Mouse (Mus musculus) megakaryocyte progenitor cell, adult 5-6 weeks (primary cell): ENCODE data around the gene Plod3. TPM values are rescaled to one million over a fixed set of nuclear protein-coding genes. Genes with fewer than 3 reads are reported as not detected.

Experiments used
- ATAC-seq: replicated peaks from 2 replicates; pipeline ENCODE4 v1.8.0; 2016; ENCODE audit warnings: mild to moderate bottlenecking, moderate TSS enrichment, inconsistent platforms; ENCODE audit not compliant: poor library complexity
- total RNA-seq, 2 experiments: library from RNA; stranded (forward) in 1 of 2; stranded (reverse) in 1 of 2; fragments of 157-497, 149-512 nt in 1 of 2; fragments of 200-1000 nt in 1 of 2; gene quantifications; 2 replicates each; pipeline versions ENCODE4 v1.2.3 to v1.2.4; 2015 to 2017

The Plod3 gene
- total RNA-seq, 2 experiments from 2014 or later: 70.5 to 176 TPM

GRCm38 (mm10) chr5:136962966-136963540, 23.8 kb upstream of the Plod3 start:
- ATAC-seq: no peak

DNA sequence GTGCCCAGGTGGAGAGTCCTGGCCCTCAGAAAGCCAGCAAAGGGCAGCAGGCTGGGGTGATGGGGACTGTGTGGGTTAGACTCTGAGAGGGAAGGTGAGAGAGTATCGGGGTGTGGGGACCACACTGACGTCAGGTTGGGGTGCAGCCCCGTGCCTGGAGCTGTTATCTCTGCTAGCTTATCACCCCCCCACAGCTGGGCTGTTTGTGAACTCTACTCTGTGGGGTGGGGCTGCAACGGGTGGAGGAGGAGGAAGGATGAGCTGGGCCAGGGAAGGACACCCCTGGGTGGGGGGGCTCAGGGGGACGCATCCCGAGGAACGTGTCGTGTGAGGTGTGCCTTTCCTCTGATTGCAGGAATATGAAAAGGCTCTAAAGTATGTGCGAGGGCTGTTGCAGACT, 21.6 kb upstream of the Plod3 start:
- peak; percentile 24; the same call in 1 of the 2 replicates for ATAC-seq

DNA sequence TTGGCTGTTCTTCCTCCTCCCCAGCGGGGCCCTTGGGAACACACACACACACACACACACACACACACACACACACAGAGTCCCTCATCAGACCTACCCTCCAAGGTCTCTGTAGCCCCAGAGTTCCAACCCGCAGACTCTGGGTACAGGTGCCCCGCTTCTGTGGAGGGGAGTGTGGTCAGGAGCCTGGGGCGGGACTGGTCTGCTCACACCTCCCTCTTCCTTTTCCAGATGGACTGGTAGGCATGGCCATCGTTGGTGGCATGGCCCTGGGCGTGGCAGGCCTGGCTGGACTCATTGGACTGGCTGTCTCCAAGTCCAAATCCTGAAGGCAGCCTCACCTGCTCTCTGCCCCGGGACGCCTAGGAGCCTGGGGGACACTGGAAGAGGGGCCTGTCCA, 21.1 kb upstream of the Plod3 start:
- ATAC-seq: no peak

GRCm38 (mm10) chr5:136966331-136966730, 20.5 kb upstream of the Plod3 start, which contains the start of gene Cldn15:
Gene Cldn15 (plus strand): TSS chr5:136966616.
- ATAC-seq: no peak

DNA sequence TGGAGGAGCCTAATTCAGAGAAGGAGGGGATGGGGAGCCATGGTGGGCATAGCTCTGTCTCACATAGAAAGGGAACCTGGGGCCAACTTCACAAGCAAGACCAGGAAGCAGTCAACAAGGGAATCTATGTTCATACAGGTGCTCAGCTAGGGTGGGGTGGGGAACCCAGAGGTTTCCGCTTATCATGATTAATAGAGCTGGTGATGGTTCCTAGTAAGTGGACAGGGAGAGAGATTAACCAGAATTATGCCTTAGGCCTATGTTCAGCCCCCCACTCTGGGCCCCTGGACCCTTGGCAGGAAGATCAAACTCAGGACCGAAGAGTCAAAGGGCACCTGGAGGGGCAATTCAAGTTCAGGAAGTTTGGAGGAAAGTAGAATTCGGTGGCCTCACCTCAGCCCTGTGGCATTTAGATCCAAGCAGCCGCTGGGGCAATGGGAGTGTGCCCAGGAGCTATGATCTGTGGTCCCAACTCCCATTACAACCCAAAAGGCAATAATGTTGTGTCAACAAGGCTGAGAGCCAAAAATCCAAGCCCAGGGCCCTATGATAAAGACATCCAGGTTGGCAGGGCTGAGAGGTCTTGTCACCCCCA, 19.9 kb upstream of the Plod3 start:
- no peak for ATAC-seq

GRCm38 (mm10) chr5:136967592-136967991, 19.2 kb upstream of the Plod3 start:
- no peak for ATAC-seq

GRCm38 (mm10) chr5:136970703-136971102, 16.1 kb upstream of the Plod3 start:
- ATAC-seq: peak; percentile 85

GRCm38 (mm10) chr5:136973670-136974069, 13.1 kb upstream of the Plod3 start:
- ATAC-seq: peak; percentile 49

GRCm38 (mm10) chr5:136977769-136978168, 9.1 kb upstream of the Plod3 start:
- peak; percentile 70 for ATAC-seq

DNA sequence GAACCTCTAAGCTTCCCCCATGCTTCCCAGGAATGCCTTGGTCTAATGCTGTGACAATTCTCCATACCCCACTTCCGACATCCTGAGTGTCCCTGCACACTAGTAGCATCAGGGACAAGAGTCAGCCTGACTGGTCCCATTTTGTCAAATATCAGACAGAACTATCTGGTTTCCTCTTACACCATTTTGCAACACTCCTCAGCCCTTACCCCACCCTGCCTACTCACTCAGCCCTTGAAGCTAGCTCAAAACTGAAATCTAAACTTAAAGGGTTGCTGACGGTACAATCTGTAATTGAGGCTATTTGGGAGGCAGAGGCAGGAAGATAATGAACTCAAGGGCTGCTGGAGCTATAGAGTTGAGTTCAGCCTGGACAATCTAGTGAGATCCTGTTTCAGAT, 7.1 kb upstream of the Plod3 start:
- 0 out of 2 replicates have a peak, but pooled peaks have one; percentile 43 for ATAC-seq

GRCm38 (mm10) chr5:136980974-136981373, 5.8 kb upstream of the Plod3 start:
- ATAC-seq: no peak

DNA sequence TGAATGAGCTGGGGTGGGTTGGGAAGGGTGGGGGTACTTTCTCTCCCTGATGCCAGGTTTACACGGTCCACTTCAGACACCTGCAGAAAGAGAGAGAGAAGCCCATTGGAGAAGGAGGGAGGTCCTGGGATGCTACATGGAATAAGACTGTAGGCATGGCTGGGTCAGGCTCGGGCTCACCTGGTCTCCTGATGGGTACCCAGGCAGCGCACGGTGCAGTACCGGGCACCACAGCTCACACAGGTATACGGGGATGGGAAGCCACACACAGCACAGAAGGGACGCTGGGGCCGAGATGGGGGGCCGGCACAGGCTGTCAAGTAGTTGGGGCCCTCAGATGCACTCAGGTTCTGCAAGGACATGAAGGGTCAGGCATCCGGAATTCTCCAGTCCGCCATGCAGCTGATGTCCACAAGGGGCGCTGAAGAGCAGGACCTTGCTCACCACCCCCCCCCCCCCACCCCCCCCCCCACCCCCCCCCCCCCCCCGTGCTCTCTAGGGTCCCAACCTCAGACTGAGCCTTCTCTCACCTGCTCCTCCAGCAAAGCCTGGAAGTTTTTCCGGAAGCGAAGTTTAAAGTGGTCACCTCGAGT, 4.4 kb upstream of the Plod3 start:
- ATAC-seq: no peak

GRCm38 (mm10) chr5:136984828-136985227, 2.0 kb upstream of the Plod3 start:
- ATAC-seq: no peak

DNA sequence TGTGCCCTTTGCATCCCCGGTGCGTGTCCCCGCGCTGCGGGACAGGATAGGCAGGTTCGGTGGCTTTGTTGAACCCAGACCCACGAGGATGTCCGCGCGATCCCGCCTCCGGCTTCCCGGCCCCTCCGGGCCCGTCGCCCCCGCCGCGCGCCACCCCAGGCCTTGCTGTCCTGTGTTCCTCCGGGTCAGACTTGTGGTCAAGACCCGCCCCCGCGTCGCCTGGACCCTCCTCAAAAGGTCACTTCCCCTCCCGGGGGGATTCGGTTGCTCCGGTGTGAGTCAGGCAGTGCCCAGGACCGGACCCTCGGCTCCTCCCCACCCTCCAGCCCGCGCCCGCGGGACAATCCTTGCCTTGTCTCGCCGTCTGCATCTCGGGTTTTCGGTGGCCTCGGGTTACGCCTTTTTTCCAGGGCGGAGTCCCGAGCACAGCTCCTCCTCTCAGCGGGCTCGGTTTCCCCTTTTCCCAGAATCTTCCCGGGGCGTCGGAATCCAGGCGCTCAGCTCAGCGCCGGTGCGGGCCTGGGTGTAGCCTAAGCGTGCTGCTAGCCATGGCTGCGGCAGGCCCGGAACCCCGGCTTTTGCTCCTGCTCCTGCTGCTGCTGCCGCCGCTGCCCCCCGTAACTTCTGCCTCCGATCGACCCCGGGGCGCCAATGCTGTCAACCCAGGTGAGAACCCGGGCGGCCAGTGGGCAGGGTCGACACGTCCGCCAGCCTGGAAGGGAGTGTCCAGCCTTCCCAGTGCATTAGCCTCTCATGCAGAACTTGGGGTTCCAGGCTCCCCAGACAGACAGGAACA, 517 bp downstream of the Plod3 start:
- ATAC-seq: peak; percentile 35

GRCm38 (mm10) chr5:136987934-136988271, 1.1 kb downstream of the Plod3 start, which contains the start of gene Znhit1:
Gene Znhit1 (minus strand): TSS chr5:136988021.
- ATAC-seq: peak; percentile 21

DNA sequence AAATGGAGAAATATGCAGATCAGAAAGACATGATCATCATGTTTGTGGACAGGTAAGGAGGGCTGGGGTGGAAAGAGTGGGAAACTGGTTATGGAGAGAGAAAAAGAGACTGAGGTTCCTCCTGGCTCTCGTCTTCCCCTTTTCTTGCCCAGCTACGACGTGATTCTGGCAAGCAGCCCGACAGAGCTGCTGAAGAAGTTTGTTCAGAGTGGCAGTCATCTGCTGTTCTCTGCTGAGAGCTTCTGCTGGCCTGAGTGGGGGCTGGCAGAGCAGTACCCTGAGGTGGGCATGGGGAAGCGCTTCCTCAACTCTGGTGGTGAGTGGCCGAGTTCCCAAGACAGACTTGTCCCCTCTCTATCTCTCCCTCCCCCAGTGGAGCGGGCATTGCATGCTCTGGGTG, 1.6 kb downstream of the Plod3 start:
- ATAC-seq: peak; percentile 13; the same call in 1 of the 2 replicates

DNA sequence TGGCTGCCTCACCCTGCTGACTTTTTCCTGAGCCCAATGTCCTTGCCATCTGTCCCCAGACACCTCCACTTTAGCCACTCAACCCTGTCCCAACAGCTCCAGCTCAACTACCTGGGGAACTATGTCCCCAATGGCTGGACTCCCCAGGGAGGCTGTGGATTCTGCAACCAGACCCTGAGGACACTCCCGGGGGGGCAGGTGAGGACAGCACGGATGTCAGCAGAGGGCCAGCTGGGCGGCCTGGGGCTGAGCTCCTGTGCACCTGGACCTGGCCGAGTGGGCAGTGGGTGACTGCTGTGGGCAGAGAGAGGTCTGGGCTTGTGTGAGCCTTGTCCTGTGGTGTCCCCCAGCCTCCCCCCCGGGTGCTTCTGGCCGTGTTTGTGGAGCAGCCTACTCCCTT, 3.0 kb downstream of the Plod3 start:
- ATAC-seq: no peak

DNA sequence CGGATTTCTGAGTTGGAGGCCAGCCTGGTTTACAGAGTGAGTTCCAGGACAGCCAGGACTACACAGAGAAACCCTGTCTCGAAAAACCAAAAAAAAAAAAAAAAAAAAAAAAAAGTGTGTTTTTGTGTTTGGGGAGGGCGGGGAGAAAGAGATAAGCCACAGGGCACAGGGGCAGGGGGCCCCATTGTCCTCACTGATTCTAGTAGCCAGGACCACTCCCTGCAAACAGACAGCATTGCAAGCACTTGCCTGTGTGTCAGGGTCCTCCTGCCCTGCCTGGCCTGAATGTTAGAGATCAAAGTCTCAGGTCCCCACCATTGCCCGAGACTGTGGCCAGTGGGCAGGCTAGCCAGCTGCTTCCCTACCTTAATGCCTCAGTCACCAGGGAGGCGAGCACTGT, 12.6 kb downstream of the Plod3 start:
- no peak for ATAC-seq

DNA sequence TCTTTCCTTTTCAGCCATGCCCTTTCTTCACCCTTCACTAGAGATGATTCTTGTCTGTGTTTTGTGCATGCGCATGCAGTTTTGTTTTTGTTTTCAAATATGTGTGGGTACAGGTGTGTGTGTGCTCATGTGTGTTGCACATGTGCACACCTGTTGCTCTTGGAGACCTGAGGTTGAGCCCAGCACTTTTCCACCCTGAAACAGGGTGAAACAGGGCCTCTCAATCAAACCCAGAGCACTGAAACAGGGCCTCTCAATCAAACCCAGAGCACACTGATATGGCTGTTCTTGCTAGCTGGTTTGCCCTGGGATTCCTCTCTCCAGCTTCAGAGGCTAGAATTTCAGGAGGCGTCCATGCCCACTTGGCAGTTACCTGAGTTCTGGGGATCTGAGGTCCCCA, 13.8 kb downstream of the Plod3 start:
- peak; percentile 46 for ATAC-seq

DNA sequence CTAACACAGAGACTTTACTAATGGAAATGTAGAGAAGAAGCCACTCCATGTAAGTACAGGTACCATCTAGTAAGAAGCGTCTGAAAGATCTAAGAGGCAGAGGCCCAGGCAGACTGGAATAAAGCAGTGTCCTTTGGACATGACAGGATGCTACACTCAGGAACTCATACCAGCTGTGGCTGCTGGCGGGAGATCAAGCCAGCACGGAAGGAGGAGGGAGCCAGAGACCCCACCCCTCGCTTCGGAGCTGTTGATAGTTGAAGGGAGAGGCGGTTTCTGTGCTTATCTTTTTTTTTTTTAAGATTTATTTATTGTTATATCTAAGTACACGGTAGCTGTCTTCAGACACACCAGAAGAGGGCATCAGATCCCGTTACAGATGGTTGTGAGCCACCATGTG, 20.5 kb downstream of the Plod3 start:
- no peak for ATAC-seq

DNA sequence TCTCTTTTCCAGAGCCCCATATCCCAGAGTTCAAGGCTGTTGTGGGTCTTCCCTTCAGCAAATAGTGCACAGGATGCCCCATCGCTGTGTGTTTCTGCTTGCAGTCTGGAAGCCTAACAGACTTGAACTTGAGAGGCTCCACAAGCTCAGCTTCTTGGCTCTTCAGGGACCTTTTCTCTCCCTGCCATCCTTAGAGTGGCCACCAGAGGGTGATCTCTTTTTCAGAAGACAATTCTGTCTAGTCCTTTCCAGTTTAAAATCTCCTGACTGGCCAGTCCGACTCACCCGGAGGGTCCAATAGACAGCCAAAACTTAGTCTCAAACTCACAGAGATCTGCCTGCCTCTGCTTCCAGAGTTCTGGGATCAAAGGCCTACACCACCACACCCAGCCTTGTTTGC, 23.2 kb downstream of the Plod3 start:
- ATAC-seq: peak; percentile 48; the same call in 1 of the 2 replicates
